Mouse (Mus musculus) adrenal gland, postnatal 0 days (tissue): ENCODE data around the gene Llph. TPM values are rescaled to one million over a fixed set of nuclear protein-coding genes. Genes with fewer than 3 reads are reported as not detected.

ENCODE experiments used
- polyA plus RNA-seq: library from polyadenylated mRNA; unstranded; fragments of >200 nt; fragmentation: Nextera tagmentation; extraction: Ambion mirVana; gene quantifications from 2 replicates; pipeline ENCODE4 v1.2.1, GENCODE M21; 2015

Llph gene
- polyA plus RNA-seq: 42.4 and 46.1 TPM in 2 replicates

DNA sequence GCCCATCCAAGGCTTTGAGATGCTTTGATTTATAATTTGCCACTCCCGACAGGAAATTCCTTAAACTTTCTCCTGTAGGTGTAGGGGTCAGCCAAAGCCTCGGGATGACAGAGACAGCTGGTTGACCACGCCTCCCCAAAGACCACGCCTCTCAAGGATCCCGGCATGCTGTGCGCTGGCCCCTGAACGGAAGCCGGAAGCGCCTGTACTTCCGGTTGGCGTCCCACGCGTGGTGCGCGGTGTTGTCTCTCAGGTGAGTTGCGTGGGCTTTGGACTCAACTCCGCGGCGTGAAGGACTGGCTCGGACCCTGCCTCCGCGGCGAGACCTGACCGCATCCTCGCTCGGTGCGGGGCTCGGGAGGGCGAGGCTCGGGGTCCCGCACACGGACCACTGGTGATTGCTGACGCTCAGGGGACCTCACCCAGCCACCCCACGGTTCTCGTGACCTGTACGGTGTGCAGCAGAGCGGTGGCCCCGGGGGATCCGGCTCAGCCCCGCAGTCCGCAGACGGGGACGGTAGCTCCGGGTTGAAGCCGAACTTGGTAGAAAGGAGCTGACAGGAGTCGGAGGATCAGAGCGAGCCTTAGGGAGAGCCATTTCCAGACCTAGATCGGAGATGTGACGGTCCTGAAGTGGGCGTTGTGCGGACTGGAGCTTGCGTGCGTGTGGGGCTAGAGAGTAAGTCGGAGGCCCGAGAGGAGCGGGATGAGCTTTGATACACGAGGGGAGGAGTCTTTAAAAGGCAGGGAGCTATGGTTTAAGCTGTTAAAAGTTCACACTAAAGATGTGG lies at the start of gene Llph:
Llph (plus strand) TSS at position 200 of the 791 bp plus-strand sequence.

GRCm38 (mm10) chr10:120201131-120201921 lies 25.5 kb upstream of the Llph start, which contains the start of gene Tmbim4:
Gene Tmbim4 (plus strand): TSS chr10:120201590.

DNA sequence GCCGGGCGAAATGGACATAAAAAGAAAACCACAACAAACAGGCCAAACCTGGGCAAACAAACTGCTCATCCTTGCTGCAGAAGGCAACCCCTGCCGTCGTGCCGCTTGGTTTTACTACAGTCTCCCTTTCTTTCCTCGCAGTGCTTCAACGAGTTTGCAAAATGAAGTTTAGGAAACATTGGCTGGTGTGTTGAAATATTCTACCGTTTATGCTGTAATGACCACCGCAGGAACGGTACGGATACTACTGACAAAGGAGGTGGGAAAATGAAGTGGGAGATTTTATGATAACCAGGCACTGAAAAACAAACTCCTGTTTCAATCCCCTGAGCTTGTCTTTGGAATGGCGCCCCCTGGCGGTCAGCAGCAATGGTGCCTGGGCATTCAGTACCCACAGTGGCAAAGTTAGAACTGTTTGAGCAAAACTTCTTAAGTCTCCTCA lies 24.9 kb upstream of the Llph start, which contains the start of gene Irak3:
Irak3 (minus strand) TSS at position 170 of the 442 bp plus-strand sequence.

Other genes with a start within 250 kb of the Llph start
- 3.5 and 5.3 TPM in 2 replicates for gene Helb, start 114.1 kb upstream of the Llph start, polyA plus RNA-seq
- 202 and 290 TPM in 2 replicates for gene Tmbim4, start 25.5 kb upstream of the Llph start, polyA plus RNA-seq
- gene Irak3, start 24.9 kb upstream of the Llph start, polyA plus RNA-seq: 3.2 and 3.5 TPM in 2 replicates
- gene Hmga2, start 249.4 kb downstream of the Llph start, polyA plus RNA-seq: 1.3 and 2.8 TPM in 2 replicates